ENCODE assay signal across 22 mouse cellular contexts in genomic region chr11:10276224-10276623, GRCm38 (mm10).
DNase-seq lines count a peak whose midpoint lies in the region; ATAC-seq and TF ChIP-seq lines count a peak whose summit lies in the region.
"Had no signal": no experiment of that assay in that cellular context is flagged by ENCODE, and none has a peak within 500 bp of the region (broad histone marks: within the 10 kb centered on the region; RNA-seq: fewer than 3 reads in every experiment).

No protein-coding gene starts in this region.

- no peaks in the 10 kb centered on the region for H3K36me3 ChIP-seq in C2C12 (ENCODE audit: control insufficient read depth, insufficient read depth)
- H3K36me3 ChIP-seq: embryonic facial prominence, embryonic 13.5 days; G1E; limb, embryonic 13.5 days had no signal

- no peak overlapping the region for H3ac ChIP-seq in C2C12 (ENCODE audit: control insufficient read depth, insufficient read length, low read depth)

- peak; percentile 45 for DNase-seq in T-cell, adult 2 months (ENCODE audit: low spot score)
- DNase-seq in thymus, postnatal 10 days (ENCODE audit: low spot score in 2 of 2): peak; percentile 17 to 31
- DNase-seq in cerebellum, adult 11-12 months: no peak
- DNase-seq in gastrocnemius, postnatal 4 days (ENCODE audit: low spot score in 2 of 2): no peak
- no peak for DNase-seq in right cerebral cortex, postnatal 36 days (ENCODE audit: low spot score in 2 of 2)
- no peak for DNase-seq in c-Kit-positive CD71-positive TER-119-positive erythroid progenitor cells, embryonic 14.5 days (ENCODE audit: low spot score)
- DNase-seq: adrenal gland, adult 2 months; cerebellum, adult 11 months; gastrocnemius, postnatal 10 days; kidney, adult 8-10 months; kidney, postnatal 36 days; layer of hippocampus, adult 9-11 months; midbrain, embryonic 14.5 days; retina, postnatal 1 day had no signal

- ATAC-seq in megakaryocyte progenitor cell, adult 5-6 weeks (replicated peaks; ENCODE audit: poor library complexity): peak; percentile 100
- ATAC-seq: forebrain, embryonic 16.5 days; hindbrain, embryonic 16.5 days had no signal

- H3K79me3 ChIP-seq in C2C12 (ENCODE audit: low read depth): no peaks in the 10 kb centered on the region

- no peak overlapping the region for H3K4me3 ChIP-seq in C2C12 (ENCODE audit: insufficient read depth, poor library complexity, severe bottlenecking)
- H3K4me3 ChIP-seq: embryonic facial prominence, embryonic 13.5 days; limb, embryonic 13.5 days; myocyte had no signal

- H3K27me3 ChIP-seq in C2C12 (ENCODE audit: control insufficient read depth, insufficient read depth, insufficient read length): no peaks in the 10 kb centered on the region
- H3K27me3 ChIP-seq: embryonic facial prominence, embryonic 13.5 days; limb, embryonic 13.5 days had no signal

- TF ChIP-seq CTCF in C2C12 (IDR thresholded peaks at IDR 0.05; ENCODE audit: control insufficient read depth, insufficient read depth, insufficient read length): no peak

- H3K79me2 ChIP-seq in C2C12 (ENCODE audit: control insufficient read depth, insufficient read depth): no peaks in the 10 kb centered on the region

TF ChIP-seq in C2C12, 6 proteins besides CTCF, POLR2A, EP300 and RAD21:
- peak; percentile 43 for TF ChIP-seq MYOD1 (IDR thresholded peaks at IDR 0.05; ENCODE audit: control insufficient read depth, insufficient read length, low read depth)
- TF ChIP-seq MAX (IDR thresholded peaks at IDR 0.05): no peak
- no peak for TF ChIP-seq FOSL1 (IDR thresholded peaks at IDR 0.05; ENCODE audit: insufficient read depth, low read length, poor library complexity, severe bottlenecking)
- TF ChIP-seq MYOG (IDR thresholded peaks at IDR 0.05; ENCODE audit: control insufficient read depth, extremely low read depth, insufficient read length): no peak
- TF ChIP-seq USF1 (IDR thresholded peaks at IDR 0.05; ENCODE audit: low read depth): no peak
- TF ChIP-seq CEBPB (IDR thresholded peaks at IDR 0.05; ENCODE audit: low read depth): no peak
TF ChIP-seq in C2C12: peak in this region for 1.

Comparison
In these comparisons a context has a peak if more than half of its experiments do, and no peak if none do; other contexts are left out.
1. DNase-seq: peak in T-cell, adult 2 months (single experiment) and thymus, postnatal 10 days (2 of 2); none in cerebellum, adult 11-12 months (single experiment), gastrocnemius, postnatal 4 days (0 of 2), right cerebral cortex, postnatal 36 days (0 of 2) and c-Kit-positive CD71-positive TER-119-positive erythroid progenitor cells, embryonic 14.5 days (single experiment).